Mouse (Mus musculus) lung, adult 18-20 months (tissue): Measurements from ENCODE around the gene Mpi.

Source experiments
- DNase-seq, 2 experiments: peaks; one replicate each; pipeline ENCODE4 v3.0.0; 2022; ENCODE audit warnings: mixed read lengths in 2 of 2

Mpi gene

GRCm38 (mm10) chr9:57560861-57561710 lies 8.5 kb upstream of the Mpi start, which contains the start of gene Scamp2:
Scamp2 (plus strand) TSS chr9:57560943.
- DNase-seq, result peak; percentile 94 to 95

- DNase-seq, result no peak
Observed at GRCm38 (mm10) chr9:57560263-57560662, 7.7 kb upstream of the Mpi start.

GRCm38 (mm10) chr9:57559568-57559967 lies 7.0 kb upstream of the Mpi start:
- DNase-seq, result no peak

GRCm38 (mm10) chr9:57558625-57559024 lies 6.1 kb upstream of the Mpi start:
- no peak for DNase-seq

- DNase-seq, result no peak
Observed at GRCm38 (mm10) chr9:57557215-57557614, 4.7 kb upstream of the Mpi start.

- DNase-seq, result no peak
Observed at GRCm38 (mm10) chr9:57554753-57555152, 2.2 kb upstream of the Mpi start.

GRCm38 (mm10) chr9:57553119-57553518 lies 556 bp upstream of the Mpi start:
- DNase-seq, result no peak

- peak; percentile 40 to 54 for DNase-seq
Observed at GRCm38 (mm10) chr9:57550126-57550862, 2.3 kb downstream of the Mpi start.

GRCm38 (mm10) chr9:57549186-57549585 lies 3.4 kb downstream of the Mpi start:
- no peak for DNase-seq

- DNase-seq, result no peak
Observed at GRCm38 (mm10) chr9:57547869-57548268, 4.7 kb downstream of the Mpi start.

- peak; percentile 42 to 43 for DNase-seq
Observed at GRCm38 (mm10) chr9:57547287-57547686, 5.3 kb downstream of the Mpi start.

- no peak for DNase-seq
Observed at GRCm38 (mm10) chr9:57543951-57544350, 8.6 kb downstream of the Mpi start.

- DNase-seq, result peak in 1 of 2 experiments; percentile 45
Observed at GRCm38 (mm10) chr9:57541312-57541711, 11.3 kb downstream of the Mpi start.

GRCm38 (mm10) chr9:57539550-57539949 lies 13.0 kb downstream of the Mpi start:
- DNase-seq, result no peak

- DNase-seq, result peak in 1 of 2 experiments; percentile 18
Observed at GRCm38 (mm10) chr9:57537728-57538181, 14.8 kb downstream of the Mpi start.

GRCm38 (mm10) chr9:57537044-57537727 lies 15.4 kb downstream of the Mpi start, which contains the start of gene Fam219b:
Fam219b (plus strand) TSS chr9:57537528.
- peak; percentile 90 to 93 for DNase-seq

GRCm38 (mm10) chr9:57536362-57536761 lies 16.2 kb downstream of the Mpi start:
- no peak for DNase-seq

GRCm38 (mm10) chr9:57531946-57532345 lies 20.6 kb downstream of the Mpi start:
- no peak for DNase-seq

GRCm38 (mm10) chr9:57526435-57526834 lies 26.1 kb downstream of the Mpi start:
- no peak for DNase-seq

- DNase-seq, result no peak
Observed at GRCm38 (mm10) chr9:57525516-57525915, 27.0 kb downstream of the Mpi start.

- no peak for DNase-seq
Observed at GRCm38 (mm10) chr9:57524439-57524838, 28.1 kb downstream of the Mpi start.

GRCm38 (mm10) chr9:57523754-57524153 lies 28.8 kb downstream of the Mpi start:
- no peak for DNase-seq

- DNase-seq, result no peak
Observed at GRCm38 (mm10) chr9:57522861-57523246, 29.7 kb downstream of the Mpi start.
